Mouse (Mus musculus) adrenal gland, postnatal 10 days (tissue): Measurements from ENCODE around the gene Gm5849. TPM values are rescaled to one million over a fixed set of nuclear protein-coding genes. Genes with fewer than 3 reads are reported as not detected.
"Not testable (repeated sequence)": the region's sequence is repeated elsewhere in the genome, so short reads cannot be mapped to it uniquely, and the experiment has no call there.

Experiments
- DNase-seq: peaks from one replicate; pipeline ENCODE4 v3.0.0; 2021; ENCODE audit warnings: mixed read lengths
- long read RNA-seq, 2 experiments: library from polyadenylated mRNA; stranded (forward); transcript quantifications; one replicate each; pipeline ENCODE4 v2.0.0; 2021
- total RNA-seq, 2 experiments: library from RNA; stranded (reverse); gene quantifications; 2 replicates each; pipeline ENCODE4 v1.2.3; 2021

The Gm5849 gene
- not detected for total RNA-seq
- long read RNA-seq, experiment 1, result 0 reads
- long read RNA-seq, experiment 2, result 0 reads

GRCm38 (mm10) chr3:90777776-90778175 lies at the start of gene Gm5849:
Gene Gm5849 (minus strand): TSS chr3:90777876.
- not testable (repeated sequence) for DNase-seq

- no peak for DNase-seq
Observed at GRCm38 (mm10) chr3:90749658-90750057, 28.0 kb downstream of the Gm5849 start.

GRCm38 (mm10) chr3:90726606-90727005 lies 51.1 kb downstream of the Gm5849 start, which contains the start of gene Pglyrp4:
Gene Pglyrp4 (plus strand): TSS chr3:90726906.
- DNase-seq, result no peak

Other genes with a start within 250 kb of the Gm5849 start
- gene S100a16, start 240.6 kb downstream of the Gm5849 start, total RNA-seq, result 10 to 100 TPM; 73.5 to 91.6 TPM
- gene S100a3, start 217.3 kb downstream of the Gm5849 start, total RNA-seq, result not detected
- gene S100a2, start 187.6 kb downstream of the Gm5849 start, total RNA-seq, result not detected
- not detected for gene Gm42674, start 176.0 kb downstream of the Gm5849 start, total RNA-seq
- 10 to 100 TPM; 16.9 to 18.5 TPM for gene S100a4, start 174.1 kb downstream of the Gm5849 start, total RNA-seq
- not detected for gene S100a5, start 169.4 kb downstream of the Gm5849 start, total RNA-seq
- gene S100a6, start 165.0 kb downstream of the Gm5849 start, total RNA-seq, result 10 to 100 TPM; 72.2 to 82.8 TPM
- under 1 TPM in 1 of 2 experiments, not detected in 1; 0.33 TPM for gene S100a7a, start 123.9 kb downstream of the Gm5849 start, total RNA-seq
- gene S100a8, start 108.9 kb downstream of the Gm5849 start, total RNA-seq, result 10 to 100 TPM; 61.2 to 94.6 TPM
- 100 to 1,000 TPM in 1 of 2 experiments, 10 to 100 TPM in 1; 76.0 to 125 TPM for gene S100a9, start 82.2 kb downstream of the Gm5849 start, total RNA-seq
- gene Pglyrp4, start 51.0 kb downstream of the Gm5849 start, total RNA-seq, result not detected